Mouse (Mus musculus) forebrain, embryonic 10.5 days (tissue): ENCODE data around the gene Zbtb17. TPM values are rescaled to one million over a fixed set of nuclear protein-coding genes. Genes with fewer than 3 reads are reported as not detected.

Experiments
- polyA plus RNA-seq: library from polyadenylated mRNA; unstranded; fragments of >200 nt; fragmentation: Nextera tagmentation; extraction: Ambion mirVana; gene quantifications from 2 replicates; pipeline ENCODE4 v1.2.1, GENCODE M21; 2016

Gene Zbtb17
- polyA plus RNA-seq, 1 experiment from 2014 or later, result 58.9 TPM

Other genes starting within 250 kb of the Zbtb17 start
- 7.3 and 7.8 TPM in 2 replicates for gene Rsg1, start 230.7 kb upstream of the Zbtb17 start, polyA plus RNA-seq
- 1.3 and 2.2 TPM in 2 replicates for gene Arhgef19, start 205.2 kb upstream of the Zbtb17 start, polyA plus RNA-seq
- gene Epha2, start 143.4 kb upstream of the Zbtb17 start, polyA plus RNA-seq, result 3.3 and 3.7 TPM in 2 replicates
- 0.55 and 0.63 TPM in 2 replicates for gene Fam131c, start 76.4 kb upstream of the Zbtb17 start, polyA plus RNA-seq
- 0.05 and 0.06 TPM in 2 replicates for gene Clcnka, start 45.9 kb upstream of the Zbtb17 start, polyA plus RNA-seq
- not detected in 2 replicates for gene Clcnkb, start 28.6 kb upstream of the Zbtb17 start, polyA plus RNA-seq
- gene Hspb7, start 23.9 kb upstream of the Zbtb17 start, polyA plus RNA-seq, result not detected in 2 replicates
- gene Srarp, start 8.5 kb upstream of the Zbtb17 start, polyA plus RNA-seq, result not detected in 2 replicates
- gene Spen, start 93.9 kb downstream of the Zbtb17 start, polyA plus RNA-seq, result 10.7 and 12.0 TPM in 2 replicates
- gene Fblim1, start 161.4 kb downstream of the Zbtb17 start, polyA plus RNA-seq, result 23.2 and 30.1 TPM in 2 replicates
- 0.86 and 1.0 TPM in 2 replicates for gene Tmem82, start 174.0 kb downstream of the Zbtb17 start, polyA plus RNA-seq
- gene Slc25a34, start 179.2 kb downstream of the Zbtb17 start, polyA plus RNA-seq, result not detected in 2 replicates
- 4.0 and 4.4 TPM in 2 replicates for gene Plekhm2, start 220.2 kb downstream of the Zbtb17 start, polyA plus RNA-seq
- gene Rsc1a1, start 240.9 kb downstream of the Zbtb17 start, polyA plus RNA-seq, result 2.5 and 3.8 TPM in 2 replicates